Mouse (Mus musculus) forebrain, embryonic 15.5 days (tissue): Measurements from ENCODE around the gene Slc24a3. TPM values are rescaled to one million over a fixed set of nuclear protein-coding genes. Genes with fewer than 3 reads are reported as not detected.

Experiments
- ATAC-seq: fragments of 200-750 bp; cut with Nextera tagmentation; replicated peaks from 2 replicates; pipeline ENCODE4 v1.8.0; 2017; ENCODE audit warnings: mild to moderate bottlenecking, moderate TSS enrichment, moderate library complexity
- H3K27ac ChIP-seq: fragments of 300-500 bp; sonication (generic); replicated peaks from 2 replicates; pipeline ENCODE4 v1.5.1; 2015; ENCODE audit warnings: mild to moderate bottlenecking, inconsistent platforms
- H3K27me3 ChIP-seq: fragments of 300-500 bp; sonication (generic); 2 replicates; pipeline ENCODE4 v1.6.1; 2015; ENCODE audit warnings: inconsistent platforms
- H3K36me3 ChIP-seq: fragments of 300-500 bp; sonication (generic); 2 replicates; pipeline ENCODE4 v1.6.1; 2015; ENCODE audit warnings: mild to moderate bottlenecking, inconsistent platforms
- H3K4me1 ChIP-seq: fragments of 300-500 bp; sonication (generic); 2 replicates; pipeline ENCODE4 v1.6.1; 2015; ENCODE audit warnings: inconsistent platforms
- H3K4me2 ChIP-seq: fragments of 300-500 bp; sonication (generic); replicated peaks from 2 replicates; pipeline ENCODE4 v1.6.1; 2015; ENCODE audit warnings: mild to moderate bottlenecking, inconsistent platforms
- H3K4me3 ChIP-seq: fragments of 300-500 bp; sonication (generic); 2 replicates; pipeline ENCODE4 v1.5.1; 2015; ENCODE audit warnings: mild to moderate bottlenecking, inconsistent platforms
- H3K9ac ChIP-seq: fragments of 300-500 bp; sonication (generic); replicated peaks from 2 replicates; pipeline ENCODE4 v1.6.1; 2015; ENCODE audit warnings: mild to moderate bottlenecking, inconsistent platforms
- H3K9me3 ChIP-seq: fragments of 300-500 bp; sonication (generic); 2 replicates; pipeline ENCODE4 v1.6.1; 2016; ENCODE audit warnings: inconsistent platforms
- WGBS: fragments of 180-500 bp; shearing (Covaris S2); methylation state at CpG from one replicate; pipeline ENCODE4 v1.1.7; 2015; ENCODE audit warnings: mixed read lengths; 5-methylcytosine and 5-hydroxymethylcytosine counted together
- polyA plus RNA-seq: library from polyadenylated mRNA; unstranded; fragments of >200 nt; fragmentation: Nextera tagmentation; extraction: Ambion mirVana; gene quantifications from 2 replicates; pipeline ENCODE4 v1.2.1, GENCODE M21; 2015

Gene Slc24a3
- polyA plus RNA-seq, 1 experiment from 2014 or later: 5.9 TPM

DNA sequence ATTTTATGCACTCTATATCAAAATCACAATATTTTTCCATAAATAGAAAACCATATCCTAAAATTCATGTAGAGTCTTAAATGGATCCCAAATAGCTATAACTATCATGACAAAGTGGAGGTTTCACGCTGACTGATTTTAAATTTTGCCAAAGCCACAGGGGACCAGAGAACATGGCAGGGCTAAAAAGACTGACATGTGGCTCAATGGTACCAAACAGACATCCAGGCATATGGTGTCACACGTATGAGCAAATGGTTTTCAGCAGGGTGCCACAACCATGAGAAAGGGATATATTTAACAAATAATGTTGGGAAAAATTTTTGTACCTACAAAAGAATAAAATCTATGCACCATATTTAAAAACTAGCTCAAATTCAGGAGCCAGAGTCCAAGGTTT lies 173.3 kb downstream of the Slc24a3 start:
- no peak overlapping the region for H3K4me2 ChIP-seq
- H3K9ac ChIP-seq: no peak overlapping the region
- no peak overlapping the region for H3K4me3 ChIP-seq
- H3K27me3 ChIP-seq: no peaks in the 10 kb centered on the region
- no peaks in the 10 kb centered on the region for H3K9me3 ChIP-seq
- no peak for ATAC-seq
- H3K27ac ChIP-seq: no peak overlapping the region
- no peaks in the 10 kb centered on the region for H3K4me1 ChIP-seq
- no peaks in the 10 kb centered on the region for H3K36me3 ChIP-seq
- 64% methylated on average over 2 of the region's 2 CpGs for WGBS

DNA sequence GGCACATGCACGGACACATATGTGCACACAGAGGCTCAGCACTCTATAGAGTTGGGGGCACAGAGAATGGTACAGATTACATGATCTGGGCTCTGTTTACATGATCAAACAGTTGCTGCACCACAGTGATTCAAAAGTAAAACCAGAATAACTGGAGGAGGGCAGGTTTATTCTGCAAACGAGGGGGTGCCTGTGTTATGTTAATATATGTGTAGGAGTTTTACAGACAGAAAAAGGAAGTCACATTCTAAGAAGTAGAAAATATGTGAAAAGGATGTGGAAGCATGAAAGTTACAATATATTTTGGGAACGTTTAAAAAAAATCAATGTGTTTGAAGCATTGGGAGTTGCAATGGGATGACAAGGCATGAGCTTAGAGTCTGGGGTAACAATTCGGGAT lies 175.4 kb downstream of the Slc24a3 start:
- no peaks in the 10 kb centered on the region for H3K36me3 ChIP-seq
- no peaks in the 10 kb centered on the region for H3K9me3 ChIP-seq
- H3K27ac ChIP-seq: no peak overlapping the region
- H3K4me1 ChIP-seq: no peaks in the 10 kb centered on the region
- 80% methylated on average over 4 of the region's 4 CpGs for WGBS
- no peak overlapping the region for H3K9ac ChIP-seq
- H3K4me3 ChIP-seq: no peak overlapping the region
- H3K4me2 ChIP-seq: no peak overlapping the region
- no peak for ATAC-seq
- H3K27me3 ChIP-seq: no peaks in the 10 kb centered on the region

DNA sequence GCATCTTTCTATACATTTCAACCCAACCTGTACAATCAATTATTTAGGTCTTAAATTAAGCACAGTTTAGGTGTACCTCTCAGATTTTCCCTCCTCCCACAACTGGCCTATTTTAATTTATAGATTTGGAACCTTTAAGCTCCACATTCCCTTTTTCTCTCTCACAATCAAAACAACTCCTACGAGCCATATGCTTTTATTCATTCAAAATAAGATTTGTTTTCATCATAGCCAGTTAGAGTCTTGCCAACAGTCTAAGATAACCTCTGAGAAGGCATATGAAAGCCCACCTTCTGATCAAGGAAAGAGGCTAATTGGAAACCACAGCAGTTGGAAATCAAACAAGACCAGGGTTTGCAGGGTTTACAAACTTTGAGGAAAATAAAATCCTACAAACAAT lies 177.0 kb downstream of the Slc24a3 start:
- Histone ChIP-seq H3K36me3 (no peaks in the 10 kb centered on the region), H3K9me3 (no peaks in the 10 kb centered on the region), H3K27ac (no peak overlapping the region), H3K4me1 (no peaks in the 10 kb centered on the region), H3K27me3 (no peaks in the 10 kb centered on the region), H3K4me2 (no peak overlapping the region), H3K4me3 (no peak overlapping the region), H3K9ac (no peak overlapping the region)
- ATAC-seq: no peak
- WGBS: 73% methylated on average over 1 of the region's 1 CpGs

DNA sequence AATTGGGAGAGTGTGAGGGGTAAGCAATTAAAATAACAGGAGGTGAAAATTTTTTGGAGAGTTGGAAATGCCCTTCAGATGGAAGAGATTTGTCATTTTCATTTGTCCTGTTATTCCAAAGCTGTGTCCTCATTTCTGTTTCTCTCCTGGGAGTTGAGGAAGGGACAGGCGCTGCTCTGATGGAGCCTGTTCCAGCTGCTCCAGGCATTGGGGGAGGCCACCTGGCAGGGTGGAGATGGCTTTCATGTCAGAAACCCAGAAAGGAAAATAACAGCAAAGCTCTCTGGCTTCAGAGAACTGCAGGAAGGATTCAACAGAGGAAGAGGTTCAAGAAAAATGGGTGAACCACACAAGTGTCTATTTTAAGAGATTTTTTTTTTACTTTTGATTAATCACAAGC lies 186.2 kb downstream of the Slc24a3 start:
- no peak overlapping the region for H3K4me3 ChIP-seq
- no peak for ATAC-seq
- H3K4me1 ChIP-seq: no peaks in the 10 kb centered on the region
- no peak overlapping the region for H3K4me2 ChIP-seq
- H3K27me3 ChIP-seq: no peaks in the 10 kb centered on the region
- no peak overlapping the region for H3K27ac ChIP-seq
- no peaks in the 10 kb centered on the region for H3K9me3 ChIP-seq
- WGBS: 86% methylated on average over 1 of the region's 1 CpGs
- H3K9ac ChIP-seq: no peak overlapping the region
- H3K36me3 ChIP-seq: no peaks in the 10 kb centered on the region

DNA sequence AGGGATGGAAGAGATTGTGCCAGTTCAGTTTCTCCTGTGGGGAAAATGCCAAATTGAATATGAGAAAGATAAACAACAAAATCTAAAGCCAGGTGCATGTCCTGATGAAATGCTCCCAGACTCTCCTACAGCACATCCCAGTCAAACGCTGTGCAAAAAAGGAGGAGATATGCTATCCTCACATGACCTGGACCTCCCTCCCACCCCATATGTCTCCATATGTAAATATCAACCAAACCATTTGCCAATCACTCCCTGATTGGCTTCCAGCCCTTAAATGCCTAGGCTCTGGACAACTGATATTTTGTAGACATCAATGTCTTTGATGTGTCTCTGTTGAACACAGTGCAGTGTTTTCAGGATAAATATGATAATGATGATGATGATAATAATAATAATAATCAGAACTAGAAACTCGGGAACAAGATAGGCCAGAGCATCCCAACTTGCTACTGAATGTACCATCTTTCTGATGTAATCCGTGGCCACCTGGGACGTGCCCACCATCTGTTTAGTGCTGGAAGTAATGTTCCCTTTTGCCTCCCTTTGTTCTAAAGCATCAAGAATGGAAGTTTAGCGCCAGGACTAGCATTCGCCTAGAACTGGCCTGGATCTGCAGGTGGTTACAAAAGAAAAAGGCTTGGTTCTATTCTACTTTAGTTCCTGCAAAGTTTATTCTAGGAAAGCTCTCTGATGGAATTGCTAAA lies 190.8 kb downstream of the Slc24a3 start:
- no peaks in the 10 kb centered on the region for H3K27me3 ChIP-seq
- H3K4me3 ChIP-seq: no peak overlapping the region
- no peak overlapping the region for H3K9ac ChIP-seq
- H3K27ac ChIP-seq: no peak overlapping the region
- H3K36me3 ChIP-seq: no peaks in the 10 kb centered on the region
- 74% methylated on average over 6 of the region's 6 CpGs for WGBS
- H3K4me2 ChIP-seq: no peak overlapping the region
- H3K4me1 ChIP-seq: no peaks in the 10 kb centered on the region
- no peak for ATAC-seq
- H3K9me3 ChIP-seq: no peaks in the 10 kb centered on the region

DNA sequence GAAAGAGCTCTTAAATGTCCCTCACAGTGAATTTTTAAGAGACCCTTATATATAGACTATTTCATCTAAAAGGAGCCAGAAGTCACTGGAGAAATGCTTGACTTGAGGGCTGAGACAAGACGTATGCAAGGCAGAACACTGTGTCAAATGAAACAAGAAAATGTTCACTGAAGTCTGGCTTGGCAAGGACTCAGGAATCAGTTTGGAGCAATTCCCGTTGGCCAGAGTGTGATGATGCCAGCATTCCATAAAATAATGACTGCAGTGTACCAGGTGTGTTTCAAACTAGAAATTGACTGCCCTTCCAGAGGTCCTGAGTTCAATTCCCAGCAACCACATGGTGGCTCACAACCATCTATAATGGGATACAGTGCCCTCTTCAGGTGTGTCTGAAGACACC lies 196.1 kb downstream of the Slc24a3 start:
- 59% methylated on average over 2 of the region's 2 CpGs for WGBS
- H3K27ac ChIP-seq: no peak overlapping the region

DNA sequence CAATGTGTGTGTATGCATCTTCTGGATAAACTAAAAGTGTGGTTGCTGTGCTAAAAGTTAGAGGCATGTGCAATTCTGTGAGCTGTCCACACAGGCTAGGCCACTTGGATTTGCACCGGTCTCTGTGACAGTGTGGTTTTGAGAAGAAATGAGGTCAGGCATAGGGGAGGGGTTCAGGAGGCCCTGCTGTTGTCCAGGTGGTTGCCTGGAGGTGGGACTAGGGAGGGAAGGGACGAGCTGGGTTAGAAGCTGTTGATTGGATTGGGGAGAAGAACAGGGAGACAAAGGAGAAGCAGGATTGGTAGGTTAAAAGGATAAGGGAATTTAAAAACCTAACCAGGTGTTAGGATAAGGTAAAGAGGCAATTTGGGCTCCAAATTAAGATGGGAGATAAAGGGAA lies 201.1 kb downstream of the Slc24a3 start:
- Histone ChIP-seq H3K4me1 (no peaks in the 10 kb centered on the region), H3K9me3 (no peaks in the 10 kb centered on the region), H3K9ac (no peak overlapping the region), H3K36me3 (no peaks in the 10 kb centered on the region), H3K4me3 (no peak overlapping the region), H3K4me2 (no peak overlapping the region), H3K27me3 (no peaks in the 10 kb centered on the region), H3K27ac (no peak overlapping the region)
- 60% methylated on average over 2 of the region's 2 CpGs for WGBS
- no peak for ATAC-seq

More for the DNA sequence above, 196.1 kb downstream of the Slc24a3 start:
- H3K36me3 ChIP-seq: no peaks in the 10 kb centered on the region
- H3K9me3 ChIP-seq: no peaks in the 10 kb centered on the region
- H3K9ac ChIP-seq: no peak overlapping the region
- no peak overlapping the region for H3K4me3 ChIP-seq
- H3K27me3 ChIP-seq: no peaks in the 10 kb centered on the region
- no peak for ATAC-seq
- H3K4me2 ChIP-seq: no peak overlapping the region
- H3K4me1 ChIP-seq: no peaks in the 10 kb centered on the region

DNA sequence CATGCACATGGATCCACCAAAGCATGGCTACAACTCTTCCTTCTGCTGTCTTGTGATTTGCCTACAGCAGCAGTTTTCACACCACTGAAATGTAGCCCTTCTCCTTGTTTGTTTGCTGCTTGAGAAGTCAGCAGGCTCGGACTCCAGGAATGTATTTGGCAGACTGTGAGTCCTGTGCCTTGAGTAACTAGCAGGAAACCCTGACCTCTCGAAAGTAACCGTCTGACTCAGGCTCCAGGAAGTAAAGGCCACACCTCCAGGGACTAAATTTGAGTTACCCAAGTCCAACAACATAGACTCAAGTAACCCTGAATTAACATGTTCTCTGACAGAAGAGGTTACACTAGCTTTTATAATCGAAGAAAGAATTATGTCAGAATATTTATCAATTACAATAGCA lies 203.2 kb downstream of the Slc24a3 start:
- no peaks in the 10 kb centered on the region for H3K4me1 ChIP-seq
- ATAC-seq: no peak
- H3K9me3 ChIP-seq: no peaks in the 10 kb centered on the region
- H3K27ac ChIP-seq: no peak overlapping the region
- no peaks in the 10 kb centered on the region for H3K27me3 ChIP-seq
- 85% methylated on average over 4 of the region's 4 CpGs for WGBS
- H3K36me3 ChIP-seq: no peaks in the 10 kb centered on the region
- H3K9ac ChIP-seq: no peak overlapping the region
- H3K4me2 ChIP-seq: no peak overlapping the region
- no peak overlapping the region for H3K4me3 ChIP-seq

DNA sequence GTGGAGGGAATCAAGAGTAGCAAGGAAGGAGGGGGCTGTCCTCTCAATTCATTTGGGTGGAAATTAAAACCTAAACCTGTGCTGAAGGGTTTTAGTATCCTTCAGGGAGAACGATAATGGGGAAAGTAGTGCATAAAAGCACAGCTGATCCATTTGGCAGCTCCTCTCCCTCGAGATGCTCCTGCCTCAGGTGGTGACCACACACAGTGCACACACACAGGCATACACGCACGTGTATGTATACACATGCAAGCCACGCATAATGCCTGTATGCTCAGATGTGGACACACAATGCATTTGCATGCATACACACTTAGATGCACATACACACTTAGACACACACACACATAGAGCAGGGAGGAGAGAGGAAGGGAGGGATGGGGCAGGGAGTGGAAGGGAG lies 206.2 kb downstream of the Slc24a3 start:
- Histone ChIP-seq H3K4me2 (no peak overlapping the region), H3K27me3 (no peaks in the 10 kb centered on the region), H3K36me3 (no peaks in the 10 kb centered on the region), H3K4me3 (no peak overlapping the region), H3K9ac (no peak overlapping the region), H3K4me1 (no peaks in the 10 kb centered on the region), H3K9me3 (no peaks in the 10 kb centered on the region), H3K27ac (no peak overlapping the region)
- no peak for ATAC-seq
- 81% methylated on average over 5 of the region's 5 CpGs for WGBS

DNA sequence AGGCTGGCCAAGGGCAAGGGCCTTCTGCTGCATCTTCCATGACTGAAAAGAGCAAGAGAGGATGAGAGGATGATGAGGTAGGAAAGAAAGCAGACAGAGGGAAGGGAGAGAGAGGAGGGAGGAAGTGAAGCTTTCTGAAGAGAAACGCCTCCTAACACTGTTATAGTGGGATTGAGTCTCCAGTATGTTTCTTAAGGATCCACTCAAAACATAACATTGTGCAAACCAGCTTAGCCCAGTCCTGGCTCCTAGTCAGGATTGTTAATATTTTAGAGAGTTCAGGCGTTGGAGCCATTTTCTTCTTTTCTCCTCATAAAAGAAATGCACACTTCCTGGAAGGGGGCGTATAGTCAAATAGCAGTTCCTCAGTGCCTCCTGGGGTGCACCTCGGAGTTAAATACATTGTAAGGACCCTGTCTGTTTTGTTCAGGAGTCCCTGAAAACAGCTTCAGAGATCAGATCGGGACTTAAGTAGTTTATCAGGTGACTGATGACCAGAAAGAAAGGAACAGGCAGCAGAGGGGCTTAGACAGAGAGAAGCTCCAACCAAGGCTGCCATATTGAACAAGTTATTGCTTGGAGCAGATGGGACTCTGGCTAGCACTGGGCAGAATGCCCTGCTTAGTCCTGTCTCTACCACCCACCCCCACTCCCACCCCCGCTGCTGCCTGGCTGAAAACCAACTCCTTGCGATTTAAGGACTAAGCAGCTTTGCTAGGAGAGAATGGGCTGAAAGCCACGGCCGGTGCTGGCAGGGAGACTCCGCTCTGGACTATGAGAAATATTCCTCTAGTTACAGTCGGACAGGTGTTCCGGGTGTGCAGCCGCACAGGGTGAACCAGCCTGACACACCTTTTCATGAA lies 215.6 kb downstream of the Slc24a3 start:
- peak; percentile 90 for ATAC-seq
- Histone ChIP-seq H3K9ac (no peak overlapping the region), H3K4me1 (peaks cover 3% of the 10 kb centered on the region; the same call in 1 of the 2 replicates), H3K4me3 (no peak overlapping the region), H3K36me3 (no peaks in the 10 kb centered on the region), H3K4me2 (no peak overlapping the region), H3K27me3 (no peaks in the 10 kb centered on the region), H3K9me3 (no peaks in the 10 kb centered on the region), H3K27ac (0 out of 2 replicates have a peak overlapping the region, but pooled peaks have one; percentile 20)
- WGBS: 48% methylated on average over 13 of the region's 13 CpGs

DNA sequence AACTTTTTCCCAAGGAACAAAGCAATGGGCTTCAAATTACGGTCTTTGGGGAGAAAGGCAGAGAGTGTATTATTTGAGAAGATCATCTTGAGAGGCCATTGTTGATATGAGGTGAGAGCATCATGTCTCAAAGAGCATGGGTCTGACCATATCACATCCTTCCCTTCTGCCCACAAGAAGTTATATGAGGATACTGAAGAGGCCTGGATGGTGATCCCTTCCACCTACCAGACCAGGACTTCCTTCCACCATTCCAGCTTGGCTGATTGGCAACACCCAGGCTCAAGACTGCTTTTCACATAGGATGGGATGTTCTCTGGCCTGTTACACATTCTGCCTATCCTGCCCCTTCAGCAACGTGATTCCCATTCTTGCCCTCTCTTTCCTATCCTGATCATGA lies 216.7 kb downstream of the Slc24a3 start:
- WGBS: 88% methylated on average over 2 of the region's 2 CpGs
- Histone ChIP-seq H3K27ac (no peak overlapping the region), H3K36me3 (no peaks in the 10 kb centered on the region), H3K4me3 (no peak overlapping the region), H3K27me3 (no peaks in the 10 kb centered on the region), H3K9me3 (no peaks in the 10 kb centered on the region), H3K4me2 (no peak overlapping the region), H3K9ac (no peak overlapping the region), H3K4me1 (peaks cover 3% of the 10 kb centered on the region; the same call in 1 of the 2 replicates)
- no peak for ATAC-seq

DNA sequence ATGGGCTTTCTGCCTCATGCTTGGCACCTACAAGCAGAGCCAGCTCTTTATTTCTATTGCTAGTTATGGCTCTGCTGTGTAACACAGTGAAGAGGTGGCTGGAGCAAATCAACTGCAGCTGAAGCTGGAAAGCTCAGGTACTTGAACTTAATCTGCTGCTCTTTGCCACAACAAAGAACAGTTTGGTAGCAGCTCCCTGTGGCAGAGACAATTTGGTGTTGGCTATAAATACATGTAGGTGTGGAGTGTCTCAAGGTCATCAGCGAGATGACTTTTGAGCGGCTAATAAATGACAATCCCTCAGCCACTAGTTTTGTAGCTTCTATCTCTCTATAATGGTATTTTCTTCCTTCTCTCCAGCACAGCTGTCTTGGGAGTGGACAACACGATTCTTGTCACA lies 217.7 kb downstream of the Slc24a3 start:
- no peak overlapping the region for H3K27ac ChIP-seq
- H3K27me3 ChIP-seq: no peaks in the 10 kb centered on the region
- no peaks in the 10 kb centered on the region for H3K9me3 ChIP-seq
- peaks cover 3% of the 10 kb centered on the region; the same call in 1 of the 2 replicates for H3K4me1 ChIP-seq
- H3K4me3 ChIP-seq: no peak overlapping the region
- no peaks in the 10 kb centered on the region for H3K36me3 ChIP-seq
- no peak for ATAC-seq
- WGBS: 91% methylated on average over 3 of the region's 3 CpGs
- H3K9ac ChIP-seq: no peak overlapping the region
- H3K4me2 ChIP-seq: no peak overlapping the region
